Mouse (Mus musculus): ENCODE data around the gene Vps11.
"Not testable (repeated sequence)": the region's sequence is repeated elsewhere in the genome, so short reads cannot be mapped to it uniquely, and the experiment has no call there.

The Vps11 gene

DNA sequence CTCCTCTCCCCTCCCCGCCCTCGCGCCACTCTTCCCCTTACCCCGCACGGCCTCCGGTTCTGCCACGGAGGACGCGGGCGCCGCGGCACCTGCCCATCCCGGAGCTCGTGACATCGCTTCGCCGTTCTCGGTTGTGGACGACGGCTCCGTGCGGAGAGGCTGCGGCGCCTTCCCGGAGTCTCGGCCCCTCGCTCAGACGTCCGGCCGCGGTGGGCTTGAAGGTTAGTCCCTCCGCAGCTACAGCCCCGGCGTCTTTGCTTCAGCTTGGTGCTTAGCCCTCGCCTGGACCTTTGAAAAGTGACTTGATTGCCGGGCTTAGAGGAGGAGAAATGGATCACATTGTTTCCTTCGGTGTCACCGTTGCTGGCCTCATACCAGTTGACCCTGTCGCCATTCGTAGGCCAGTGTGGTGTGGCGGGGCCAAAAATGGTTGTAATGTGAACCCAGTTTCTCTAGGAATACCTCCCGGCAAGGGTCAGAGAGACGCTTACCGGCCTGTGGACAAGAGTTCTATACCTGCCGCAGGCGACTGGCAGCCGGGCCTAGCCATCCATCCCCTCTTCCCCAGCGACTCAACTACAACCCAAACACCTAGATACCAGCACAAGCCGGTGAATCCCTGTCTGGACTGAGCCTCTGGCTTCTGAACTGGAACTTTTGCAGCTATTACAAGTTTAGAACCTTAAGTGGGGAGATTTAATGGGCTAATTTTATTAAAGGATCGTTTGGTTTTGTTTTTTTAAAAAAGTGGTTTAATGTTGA is 26.0 kb downstream of the Vps11 start:
- no peak for DNase-seq (ENCODE audit: low spot score in 2 of 2)

DNA sequence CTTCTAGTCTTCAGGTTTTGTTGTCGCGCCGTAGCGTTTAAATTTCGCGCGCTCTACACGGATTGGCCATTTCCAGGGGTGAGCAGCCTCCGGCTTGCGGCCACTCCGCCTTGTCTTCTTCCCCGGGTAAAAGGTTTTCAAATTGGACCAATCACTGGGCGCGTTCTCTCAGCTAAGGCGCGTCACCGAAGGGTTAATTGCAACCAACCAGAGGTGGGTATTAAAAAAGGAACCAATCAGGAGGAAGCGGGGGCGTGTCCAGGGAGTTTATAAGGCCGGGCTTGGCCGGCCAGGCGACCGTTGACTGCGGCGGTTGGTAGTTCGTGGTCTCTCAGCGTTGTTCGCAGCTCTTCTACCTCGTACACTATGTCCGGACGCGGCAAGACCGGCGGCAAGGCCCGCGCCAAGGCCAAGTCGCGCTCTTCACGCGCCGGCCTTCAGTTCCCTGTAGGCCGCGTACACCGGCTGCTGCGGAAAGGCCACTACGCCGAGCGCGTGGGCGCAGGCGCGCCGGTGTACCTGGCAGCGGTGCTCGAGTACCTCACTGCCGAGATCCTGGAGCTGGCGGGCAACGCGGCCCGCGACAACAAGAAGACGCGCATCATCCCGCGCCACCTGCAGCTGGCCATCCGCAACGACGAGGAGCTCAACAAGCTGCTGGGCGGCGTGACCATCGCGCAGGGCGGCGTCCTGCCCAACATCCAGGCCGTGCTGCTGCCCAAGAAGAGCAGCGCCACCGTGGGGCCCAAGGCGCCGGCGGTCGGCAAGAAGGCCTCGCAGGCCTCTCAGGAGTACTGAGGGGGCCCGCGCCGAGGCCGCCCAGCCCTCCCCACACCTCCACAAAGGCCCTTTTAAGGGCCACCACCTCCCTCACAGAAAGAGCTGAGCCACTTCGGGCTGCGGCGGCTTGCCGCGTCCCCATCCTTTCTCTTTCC is 26.8 kb downstream of the Vps11 start, which contains the start of gene H2afx:
Gene H2afx (plus strand): TSS at position 299 of the 935 bp plus-strand sequence.
- DNase-seq (ENCODE audit: low spot score in 2 of 2) = peak; percentile 99

- no peak for DNase-seq (ENCODE audit: low spot score in 2 of 2)
Measured at GRCm38 (mm10) chr9:44332918-44333638, 28.4 kb downstream of the Vps11 start.

- no peak for DNase-seq (ENCODE audit: low spot score in 2 of 2)
Measured at GRCm38 (mm10) chr9:44330736-44331135, 30.7 kb downstream of the Vps11 start.

GRCm38 (mm10) chr9:44327926-44328325 is 33.5 kb downstream of the Vps11 start:
- DNase-seq (ENCODE audit: low spot score in 2 of 2) = no peak

DNA sequence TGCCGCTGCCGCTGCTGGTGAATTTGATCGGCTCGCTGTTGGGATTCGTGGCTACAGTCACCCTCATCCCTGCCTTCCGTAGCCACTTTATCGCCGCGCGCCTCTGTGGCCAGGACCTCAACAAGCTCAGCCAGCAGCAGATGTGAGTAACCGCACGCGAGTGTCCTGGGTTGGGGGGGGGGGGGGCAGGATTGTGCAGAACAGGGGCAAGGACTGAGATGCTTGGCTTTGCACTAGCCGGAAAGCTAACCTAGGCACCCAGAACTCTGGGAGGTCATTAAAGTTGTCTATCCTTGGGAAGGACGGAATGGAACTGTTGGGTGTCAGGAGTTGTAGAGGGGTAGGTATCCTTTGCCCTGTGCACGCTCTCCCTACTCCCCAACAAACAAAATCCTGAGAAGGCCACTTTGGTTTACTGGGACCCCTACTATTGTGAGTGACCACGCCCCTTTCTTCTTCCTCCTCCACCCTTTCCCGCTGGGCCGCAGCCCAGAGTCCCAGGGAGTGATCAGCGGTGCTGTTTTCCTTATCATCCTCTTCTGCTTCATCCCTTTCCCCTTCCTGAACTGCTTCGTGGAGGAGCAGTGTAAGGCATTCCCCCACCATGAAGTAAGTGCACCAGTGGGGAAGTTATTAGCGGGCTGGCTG is 34.3 kb downstream of the Vps11 start:
- DNase-seq (ENCODE audit: low spot score in 2 of 2) = no peak

GRCm38 (mm10) chr9:44326371-44327063 is 35.0 kb downstream of the Vps11 start:
- peak; percentile 86 for DNase-seq (ENCODE audit: low spot score in 2 of 2)

DNA sequence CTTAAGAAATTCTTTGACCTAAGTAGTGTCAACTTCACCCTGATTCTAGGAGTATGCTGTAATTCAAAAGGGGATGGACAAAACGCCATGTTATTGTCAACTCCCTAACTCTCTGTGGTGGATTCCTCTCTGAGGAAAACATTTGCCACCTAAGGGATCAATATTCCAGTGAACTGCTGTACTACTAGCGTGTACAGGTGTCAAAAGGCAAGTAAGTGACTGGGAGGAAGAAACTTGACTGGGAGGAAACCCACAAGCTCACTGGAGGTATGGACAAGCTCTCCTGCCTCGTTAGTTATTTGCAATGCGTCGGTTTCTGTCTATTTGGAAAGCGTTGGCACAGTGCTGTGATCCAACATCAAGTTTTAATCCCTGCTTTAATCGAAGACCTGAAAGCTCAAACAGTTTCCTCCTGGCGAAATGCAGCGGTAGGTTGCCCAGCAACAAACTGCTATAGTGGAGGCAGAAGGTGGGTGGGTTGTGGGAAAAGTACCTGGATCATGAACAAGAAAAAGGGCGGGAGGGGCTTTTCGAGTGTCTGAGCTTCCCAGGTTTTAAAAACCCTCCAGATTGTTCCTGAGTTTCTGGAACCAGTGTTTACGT is 35.6 kb downstream of the Vps11 start, which contains the start of gene Dpagt1:
Gene Dpagt1 (plus strand): TSS at position 252 of the 603 bp plus-strand sequence.
- DNase-seq (ENCODE audit: low spot score in 2 of 2) = no peak

- DNase-seq (ENCODE audit: low spot score in 2 of 2) = not testable (repeated sequence)
Measured at GRCm38 (mm10) chr9:44325032-44325767, 36.3 kb downstream of the Vps11 start.

- no peak for DNase-seq (ENCODE audit: low spot score in 2 of 2)
Measured at GRCm38 (mm10) chr9:44324147-44324546, 37.3 kb downstream of the Vps11 start.

GRCm38 (mm10) chr9:44323656-44324055 is 37.8 kb downstream of the Vps11 start:
- DNase-seq (ENCODE audit: low spot score in 2 of 2) = not testable (repeated sequence)

GRCm38 (mm10) chr9:44320799-44321133 is 40.7 kb downstream of the Vps11 start:
- peak; percentile 46 to 56 for DNase-seq (ENCODE audit: low spot score in 2 of 2)

GRCm38 (mm10) chr9:44319887-44320798 is 41.3 kb downstream of the Vps11 start, which contains the start of gene C2cd2l:
Gene C2cd2l, minus strand, starts transcription at chr9:44320285.
- DNase-seq (ENCODE audit: low spot score in 2 of 2) = peak; percentile 90

- peak in 1 of 2 experiments; percentile 35 for DNase-seq (ENCODE audit: low spot score in 2 of 2)
Measured at GRCm38 (mm10) chr9:44319105-44319886, 42.2 kb downstream of the Vps11 start.

DNA sequence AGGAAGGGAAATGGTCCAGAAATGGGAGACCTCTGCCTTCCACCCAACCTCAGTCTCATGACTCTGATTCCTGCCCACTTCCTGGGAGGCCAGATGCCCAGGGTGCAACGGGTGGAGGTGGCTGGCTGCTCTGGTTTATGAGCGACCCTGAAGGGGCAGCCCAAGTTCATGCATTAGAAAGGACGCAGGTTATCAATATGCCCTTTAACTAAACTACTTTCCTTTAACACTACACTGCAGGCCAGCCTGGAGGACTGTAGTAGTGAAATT is 42.7 kb downstream of the Vps11 start:
- DNase-seq (ENCODE audit: low spot score in 2 of 2) = no peak

DNA sequence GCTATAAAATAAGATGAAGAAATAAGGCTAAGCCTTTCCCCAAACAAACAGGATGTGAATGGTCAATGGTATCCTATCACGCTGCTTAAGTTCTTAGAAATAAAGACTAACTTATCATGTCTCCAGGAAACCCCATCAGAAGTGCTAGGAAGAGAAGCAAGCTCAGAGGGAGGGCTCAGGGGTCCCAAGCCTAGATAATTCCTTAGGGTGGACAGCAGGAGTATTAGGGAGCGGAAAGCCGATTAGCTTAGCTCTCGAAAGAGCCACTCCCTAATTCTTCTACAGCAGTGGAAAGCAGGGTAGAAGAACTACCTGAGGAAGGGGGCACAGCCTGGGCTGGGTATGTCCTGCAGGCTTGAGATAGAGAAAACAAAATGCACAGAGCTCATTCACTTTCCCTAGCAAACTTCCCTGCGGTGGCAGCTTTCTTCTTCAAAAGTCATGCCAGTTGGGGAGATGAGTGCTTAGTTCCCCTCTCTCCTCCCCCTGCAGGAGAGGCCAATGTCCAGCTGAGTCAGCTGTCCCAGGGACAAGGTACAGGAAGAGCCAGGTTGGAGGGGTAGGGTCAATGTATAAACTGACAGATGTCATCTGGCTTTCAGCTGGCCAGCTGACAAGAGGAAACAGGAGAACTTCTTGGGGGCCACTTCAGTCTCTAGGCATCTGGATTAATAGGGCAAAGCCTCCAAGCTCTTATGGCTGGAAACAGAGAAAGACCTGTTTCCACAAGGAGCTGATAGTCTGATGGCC is 43.2 kb downstream of the Vps11 start:
- no peak for DNase-seq (ENCODE audit: low spot score in 2 of 2)

DNA sequence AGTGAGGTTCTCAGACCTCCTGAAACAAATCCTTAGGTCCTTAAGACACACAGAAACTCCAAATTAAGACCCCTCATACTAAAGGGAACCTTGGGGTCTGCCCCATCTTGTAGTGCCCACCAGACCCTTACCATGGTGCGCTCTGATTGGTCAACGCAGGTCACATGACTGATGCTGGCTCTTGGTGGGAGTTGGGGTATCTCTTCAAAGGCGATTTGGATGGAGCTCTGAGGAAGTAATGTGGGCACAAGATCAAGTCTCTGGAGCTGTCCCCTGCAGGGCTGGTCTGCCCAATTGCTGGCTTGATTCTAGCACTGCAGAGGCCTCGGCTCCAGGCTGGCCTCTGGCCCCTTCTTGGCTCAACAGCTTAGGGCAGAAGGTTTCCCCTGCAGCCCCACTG is 44.0 kb downstream of the Vps11 start:
- no peak for DNase-seq (ENCODE audit: low spot score in 2 of 2)

All from right cerebral cortex, adult 2 months (tissue).